Mouse (Mus musculus) left cerebral cortex, postnatal 14 days (tissue): ENCODE results near the gene Krt42. TPM values are rescaled to one million over a fixed set of nuclear protein-coding genes. Genes with fewer than 3 reads are reported as not detected.
"Not testable (repeated sequence)": the region's sequence is repeated elsewhere in the genome, so short reads cannot be mapped to it uniquely, and the experiment has no call there.

ENCODE experiments used
- DNase-seq, 2 experiments: peaks; one replicate each; pipeline ENCODE4 v3.0.0; 2021 to 2022; ENCODE audit warnings: low spot score in 2 of 2, mixed read lengths in 1 of 2
- intact Hi-C: fragments of 180-260 bp; cut with DNase I; formaldehyde crosslinking; loops from one replicate; pipeline ENCODE4 v1.15.1; 2025
- total RNA-seq, 2 experiments: library from RNA; stranded (reverse); gene quantifications; 2 replicates each; pipeline ENCODE4 v1.2.3; 2021

The Krt42 gene
- total RNA-seq, 2 experiments from 2014 or later, result not detected

DNA sequence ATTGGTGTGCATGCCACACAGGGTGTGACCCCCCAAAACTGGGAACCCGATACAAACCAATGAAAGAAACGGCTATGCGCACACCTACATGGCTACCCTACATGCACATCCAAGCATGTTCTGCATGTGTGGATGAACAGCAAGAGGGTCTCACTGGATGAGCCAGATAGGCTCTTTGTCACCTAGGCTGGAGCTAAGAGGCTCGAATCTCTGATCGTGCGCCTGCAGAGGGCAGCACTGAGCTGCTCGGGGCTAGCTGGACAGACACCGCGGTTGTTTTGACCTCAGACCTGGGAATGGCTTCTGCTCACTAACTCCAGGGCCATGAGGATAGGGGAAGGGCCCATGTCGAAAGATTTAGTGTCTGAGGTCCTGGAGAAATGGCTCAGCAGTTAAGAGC lies 12.9 kb upstream of the Krt42 start:
- peak; percentile 51 to 76 for DNase-seq
- intact Hi-C loops, result loop anchor here (1.0 to 10.0 kb wide), 4 partner anchors 113 to 900 kb away; partner anchors contain the start of gene Krt33a

DNA sequence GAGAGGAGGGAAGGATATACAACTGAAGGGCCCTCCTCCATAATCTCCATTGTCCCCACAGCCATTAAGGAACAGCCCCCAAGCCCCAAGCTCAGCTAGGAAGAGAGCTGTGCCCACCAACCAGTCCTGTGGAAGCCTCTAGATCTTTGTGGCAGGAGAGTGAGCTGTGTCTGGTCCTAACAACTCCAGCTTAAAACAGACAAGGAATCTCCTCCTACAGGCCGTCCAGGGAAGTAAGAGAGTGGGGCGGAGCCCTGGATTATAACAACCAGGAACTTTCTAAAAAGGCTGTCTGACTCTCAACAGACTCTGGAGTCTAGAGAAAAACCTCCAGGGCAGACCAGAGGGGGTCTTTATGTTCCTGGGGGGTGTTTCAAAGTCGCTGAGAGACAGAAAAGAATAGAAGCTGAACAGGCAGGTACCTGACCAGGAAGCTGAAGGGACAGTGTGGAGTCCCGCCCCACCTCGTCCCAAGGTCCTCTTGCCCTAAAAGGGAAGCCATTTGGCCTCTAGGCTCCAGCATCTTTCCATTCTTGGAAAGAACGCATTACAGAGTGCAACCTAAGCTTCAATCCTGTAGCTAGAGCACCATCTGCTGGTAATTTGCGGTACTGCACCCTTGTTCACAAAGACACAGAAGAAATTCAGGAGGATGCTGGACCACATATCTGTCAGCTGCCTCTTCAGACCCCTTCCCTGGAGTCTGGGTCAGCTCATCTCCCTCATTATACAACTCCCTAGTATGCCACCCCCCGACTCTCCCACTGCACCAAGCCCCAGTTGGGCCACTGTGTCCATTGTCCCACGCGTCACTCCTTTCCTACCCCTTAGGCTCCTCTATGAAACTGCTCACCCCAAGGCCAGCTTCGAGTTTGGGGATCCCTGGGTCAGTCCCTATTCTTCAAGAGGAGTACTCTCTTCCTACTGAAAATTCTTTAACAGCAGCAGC lies 12.2 kb upstream of the Krt42 start:
- intact Hi-C loops, result loop anchor here (1.0 to 10.0 kb wide), 4 partner anchors 113 to 900 kb away; partner anchors contain the start of gene Krt33a
- peak; percentile 92 to 96 for DNase-seq

DNA sequence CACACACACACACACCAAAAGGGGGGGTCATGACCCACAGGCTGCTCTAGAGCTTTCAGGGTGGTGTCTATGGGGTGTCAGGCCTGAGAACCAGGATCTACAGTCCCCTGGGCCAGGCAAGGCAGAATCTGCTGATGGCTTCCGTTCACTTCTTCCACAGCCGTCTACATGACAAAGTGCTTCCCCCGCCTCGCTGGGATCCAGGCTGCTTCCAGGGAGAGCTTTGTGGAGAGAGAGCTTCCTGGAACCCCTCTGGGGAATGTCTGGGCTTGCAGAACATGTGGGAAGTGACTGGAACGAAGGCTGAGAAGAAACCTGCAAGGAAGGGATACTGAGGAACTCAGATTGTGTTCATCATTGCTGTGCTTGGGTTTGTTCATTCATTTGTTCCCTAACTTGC lies 9.1 kb upstream of the Krt42 start:
- intact Hi-C loops, result no loop called here
- DNase-seq, result no peak

DNA sequence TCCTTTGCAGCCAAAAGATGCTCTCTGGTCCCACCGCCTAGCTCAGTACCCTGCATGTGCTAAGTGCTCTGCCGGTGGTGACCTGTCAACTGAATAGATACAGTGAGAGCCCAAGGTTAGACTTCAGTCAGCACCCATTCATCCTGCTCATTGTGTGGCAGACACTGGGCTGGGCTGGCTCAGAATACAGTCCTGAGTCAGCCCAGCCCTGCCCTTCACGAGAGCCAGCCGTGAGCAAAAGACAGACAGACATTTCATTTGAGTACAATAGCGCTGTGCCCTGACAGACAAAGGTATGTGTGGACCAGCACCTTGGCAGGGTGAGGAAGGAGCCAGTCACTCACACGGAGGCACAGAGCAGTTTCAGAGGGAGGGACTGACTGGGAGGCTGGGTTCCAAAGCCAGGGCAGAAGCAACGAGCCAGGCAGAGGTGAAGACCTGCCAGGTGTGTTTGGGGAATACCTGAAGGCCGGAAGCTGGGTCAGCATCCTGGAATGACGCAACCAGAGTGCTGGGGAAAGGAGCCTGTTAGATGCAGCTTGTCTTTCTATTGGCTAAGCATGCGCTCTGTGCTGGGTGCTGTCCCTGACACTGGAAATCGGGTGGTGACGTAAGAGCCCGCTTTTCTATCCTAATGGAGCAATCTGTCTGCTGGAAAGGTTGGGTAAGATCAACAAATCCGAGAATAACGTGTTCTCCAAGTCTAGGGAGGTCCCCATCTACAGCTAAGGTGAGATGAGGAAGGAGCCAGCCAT lies 8.2 kb upstream of the Krt42 start:
- intact Hi-C loops, result no loop called here
- no peak for DNase-seq

DNA sequence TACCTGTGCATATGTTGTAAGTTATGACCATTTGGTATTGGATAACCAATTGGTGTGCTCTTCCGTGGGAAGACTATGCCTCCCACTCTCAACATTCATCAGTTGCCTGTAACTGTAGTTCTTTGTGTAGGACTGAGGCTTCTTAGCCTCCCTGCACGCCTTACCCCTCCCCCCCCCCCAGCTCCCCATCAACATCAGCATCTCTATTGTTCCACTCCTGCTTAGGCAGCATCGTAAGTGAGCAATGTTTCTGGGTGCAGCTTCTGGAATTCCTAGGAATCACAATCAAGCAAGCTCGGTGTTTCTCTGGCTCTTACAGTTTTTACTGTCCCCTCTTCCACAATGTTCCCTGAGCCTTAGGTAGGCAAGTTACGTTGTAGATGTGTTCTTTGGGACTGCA lies 5.8 kb upstream of the Krt42 start:
- intact Hi-C loops, result no loop called here
- no peak for DNase-seq

DNA sequence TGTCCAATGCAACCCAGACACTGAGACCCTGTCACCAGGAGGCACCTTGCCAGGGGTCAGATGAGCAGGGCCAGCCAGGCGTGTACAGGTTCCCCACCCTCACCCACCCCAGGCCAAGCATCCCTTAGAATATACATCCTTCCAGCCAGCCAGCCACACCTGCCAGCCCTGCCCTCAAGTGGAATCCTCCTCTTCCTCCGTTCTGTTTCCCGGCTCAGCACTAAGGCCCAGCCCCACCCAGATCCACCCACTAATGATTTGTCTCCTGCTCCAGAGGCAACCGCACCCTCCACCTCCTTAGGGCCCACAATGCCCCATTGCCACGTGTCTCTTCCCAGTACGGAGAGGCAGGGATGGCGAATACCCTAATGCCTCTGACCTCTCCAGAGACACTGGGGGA lies 5.0 kb upstream of the Krt42 start:
- intact Hi-C loops, result no loop called here

GRCm38 (mm10) chr11:100271878-100272277 lies 2.2 kb upstream of the Krt42 start:
- no peak for DNase-seq
- intact Hi-C loops, result no loop called here

More for the DNA sequence above, 5.0 kb upstream of the Krt42 start:
- DNase-seq, result no peak

GRCm38 (mm10) chr11:100262058-100262980 lies 7.4 kb downstream of the Krt42 start:
- DNase-seq, result no peak
- intact Hi-C loops, result no loop called here

GRCm38 (mm10) chr11:100261235-100261605 lies 8.5 kb downstream of the Krt42 start:
- DNase-seq, result no peak
- intact Hi-C loops, result no loop called here

DNA sequence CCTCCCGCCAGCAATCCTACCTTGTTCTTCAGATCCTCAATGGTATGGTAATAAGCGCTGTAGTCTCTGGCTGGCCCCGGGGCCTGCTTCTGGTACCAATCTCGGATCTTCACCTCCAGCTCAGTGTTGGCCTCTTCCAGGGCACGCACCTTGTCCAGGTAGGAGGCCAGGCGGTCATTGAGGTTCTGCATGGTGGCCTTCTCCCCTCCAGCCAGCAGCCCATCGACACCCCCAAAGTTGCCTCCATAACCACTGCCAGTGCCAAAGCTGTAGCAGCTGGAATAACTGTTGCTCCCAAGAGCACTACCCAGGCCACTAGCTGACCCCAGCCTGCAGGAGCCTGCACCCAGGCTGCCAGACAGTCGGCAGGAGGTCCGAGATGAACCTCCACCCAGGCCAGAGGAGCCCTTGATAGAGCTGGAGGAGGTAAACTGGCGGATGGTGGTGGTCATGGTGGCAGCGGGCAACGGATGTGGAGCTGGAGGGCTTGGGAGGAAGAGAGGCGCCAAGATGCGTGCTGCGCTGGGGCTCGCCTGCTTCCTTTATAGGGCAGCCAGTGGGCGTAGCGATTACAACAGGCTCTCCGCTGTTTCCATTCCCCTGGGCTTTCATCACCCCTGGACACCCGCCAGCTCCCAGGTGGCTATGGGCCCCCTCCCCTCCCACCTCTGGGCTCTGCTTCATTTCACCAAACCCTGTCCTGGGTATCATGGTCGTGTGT lies 9.0 kb downstream of the Krt42 start, which contains the start of gene Krt17:
TSS of gene Krt17 (minus strand) at position 516 of the 721 bp plus-strand sequence.
- DNase-seq, result no peak
- intact Hi-C loops, result no loop called here

- DNase-seq, result no peak
- intact Hi-C loops, result no loop called here
Observed at GRCm38 (mm10) chr11:100259079-100259478, 10.6 kb downstream of the Krt42 start.

GRCm38 (mm10) chr11:100257967-100258366 lies 11.7 kb downstream of the Krt42 start:
- intact Hi-C loops, result no loop called here
- no peak for DNase-seq

DNA sequence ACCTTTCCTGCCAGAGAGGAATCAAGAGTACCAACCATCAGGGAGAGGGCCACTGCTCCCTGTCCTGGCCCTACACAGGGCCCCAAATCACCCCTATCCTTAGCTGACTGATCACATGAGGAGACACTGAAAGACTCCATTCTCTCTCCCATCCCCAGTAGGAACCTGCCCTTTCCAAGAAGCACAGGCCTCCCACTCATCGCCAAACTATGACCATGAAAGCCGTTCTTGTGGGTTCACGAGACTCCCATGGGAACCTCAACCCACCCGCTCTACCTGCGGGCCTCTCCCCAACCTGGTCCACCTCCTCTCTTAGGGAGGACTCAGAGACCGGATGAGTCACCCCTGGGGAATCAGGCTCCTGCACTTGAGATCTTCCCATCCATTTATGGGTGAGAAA lies 14.2 kb downstream of the Krt42 start:
- no peak for DNase-seq
- intact Hi-C loops, result no loop called here

- intact Hi-C loops, result no loop called here
- peak in 1 of 2 experiments; percentile 9 for DNase-seq
Observed at GRCm38 (mm10) chr11:100254360-100255090, 15.1 kb downstream of the Krt42 start.

DNA sequence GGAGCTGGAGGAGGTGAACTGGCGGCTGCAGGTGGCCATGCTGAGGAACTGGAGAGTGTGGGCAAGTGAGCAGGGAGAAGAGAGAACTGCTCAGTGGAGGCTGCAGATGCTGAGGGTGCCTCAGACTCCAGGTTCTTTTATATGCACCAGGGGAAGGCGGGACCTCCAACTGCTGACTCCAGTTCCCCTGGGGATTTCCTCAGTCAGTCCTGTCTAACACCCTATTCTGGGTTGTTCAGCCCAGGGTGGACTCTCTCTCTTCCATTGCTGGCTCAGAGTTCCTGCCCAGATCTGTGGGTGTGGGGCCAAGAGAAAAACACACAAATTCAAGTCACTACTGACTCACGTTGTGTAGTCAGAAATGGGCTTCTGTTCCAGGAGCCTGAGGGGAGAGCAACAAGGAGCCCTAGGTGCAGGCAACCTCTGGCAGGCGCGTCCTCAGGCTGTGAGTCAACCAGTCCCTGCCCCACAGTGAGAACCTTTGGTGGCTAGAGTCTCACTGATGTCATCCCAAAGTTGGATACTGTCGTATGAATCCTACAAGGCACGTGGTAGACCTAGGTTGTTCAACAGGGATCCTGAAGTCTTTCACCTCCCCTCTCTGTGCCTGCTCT lies 20.7 kb downstream of the Krt42 start, which contains the start of gene Krt16:
TSS of gene Krt16 (minus strand) at position 51 of the 614 bp plus-strand sequence.
- DNase-seq, result no peak

GRCm38 (mm10) chr11:100246471-100246870 lies 23.2 kb downstream of the Krt42 start:
- DNase-seq, intact Hi-C loops: not testable (repeated sequence)

More for the DNA sequence above, 20.7 kb downstream of the Krt42 start, which contains the start of gene Krt16:
- intact Hi-C loops, result no loop called here

DNA sequence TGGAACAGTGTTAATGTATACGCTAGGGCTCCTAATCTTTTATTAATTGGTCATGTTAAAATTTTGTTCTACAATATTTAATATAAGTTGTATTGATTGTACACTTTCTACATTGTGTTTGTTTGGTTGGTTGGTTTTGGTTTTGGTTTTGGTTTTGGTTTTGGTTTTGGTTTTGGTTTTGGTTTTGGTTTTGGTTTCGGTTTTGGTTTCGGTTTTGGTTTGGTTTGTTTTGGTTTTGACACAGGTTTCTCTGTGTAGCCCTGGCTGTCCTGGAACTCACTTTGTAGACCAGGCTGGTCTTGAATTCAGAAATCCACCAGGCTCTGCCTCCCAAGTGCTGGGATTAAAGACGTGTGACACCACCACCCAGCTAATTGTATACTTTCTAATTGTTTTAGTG lies 29.4 kb downstream of the Krt42 start:
- intact Hi-C loops, DNase-seq: not testable (repeated sequence)
